Mouse (Mus musculus): ENCODE measurements around the gene Gtf2f1.

GRCm38 (mm10) chr17:57003994-57004393 is 7.1 kb downstream of the Gtf2f1 start:
- TF ChIP-seq CTCF (IDR thresholded peaks at IDR 0.05; ENCODE audit: low read depth) (no peak), EP300 (IDR thresholded peaks at IDR 0.05; ENCODE audit: low read depth) (no peak)

All from heart, postnatal 0 days (tissue).